Mouse (Mus musculus) adrenal gland, postnatal 25 days (tissue): ENCODE measurements around the gene 1700013G24Rik. TPM values are rescaled to one million over a fixed set of nuclear protein-coding genes. Genes with fewer than 3 reads are reported as not detected.

Experiments used
- DNase-seq: peaks from one replicate; pipeline ENCODE4 v3.0.0; 2021; ENCODE audit warnings: mixed read lengths
- total RNA-seq: library from RNA; stranded (reverse); gene quantifications from 2 replicates; pipeline ENCODE4 v1.2.3, GENCODE M21; 2021

1700013G24Rik gene
- total RNA-seq, 1 experiment from 2014 or later, result not detected

DNA sequence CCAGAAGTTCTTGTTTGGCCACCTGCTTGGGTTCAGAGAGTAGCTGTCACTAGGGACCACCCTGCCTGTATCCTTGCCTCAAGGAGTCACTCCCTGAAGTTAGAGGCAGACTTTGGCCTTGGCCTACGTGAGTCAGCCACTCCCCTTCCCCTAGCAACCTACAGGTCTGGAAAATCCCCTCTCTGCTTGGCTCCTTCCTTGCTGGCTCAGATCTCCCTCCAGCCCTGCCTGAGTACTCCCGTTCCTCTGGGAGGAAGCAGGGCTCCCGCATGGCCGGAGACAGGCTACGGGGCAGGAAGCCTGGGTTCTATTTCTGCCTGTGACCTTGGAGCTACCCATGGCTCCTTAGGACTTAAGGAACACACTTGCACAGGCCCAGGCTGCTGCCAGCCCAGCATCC lies 44.3 kb downstream of the 1700013G24Rik start:
- peak; percentile 51 for DNase-seq

DNA sequence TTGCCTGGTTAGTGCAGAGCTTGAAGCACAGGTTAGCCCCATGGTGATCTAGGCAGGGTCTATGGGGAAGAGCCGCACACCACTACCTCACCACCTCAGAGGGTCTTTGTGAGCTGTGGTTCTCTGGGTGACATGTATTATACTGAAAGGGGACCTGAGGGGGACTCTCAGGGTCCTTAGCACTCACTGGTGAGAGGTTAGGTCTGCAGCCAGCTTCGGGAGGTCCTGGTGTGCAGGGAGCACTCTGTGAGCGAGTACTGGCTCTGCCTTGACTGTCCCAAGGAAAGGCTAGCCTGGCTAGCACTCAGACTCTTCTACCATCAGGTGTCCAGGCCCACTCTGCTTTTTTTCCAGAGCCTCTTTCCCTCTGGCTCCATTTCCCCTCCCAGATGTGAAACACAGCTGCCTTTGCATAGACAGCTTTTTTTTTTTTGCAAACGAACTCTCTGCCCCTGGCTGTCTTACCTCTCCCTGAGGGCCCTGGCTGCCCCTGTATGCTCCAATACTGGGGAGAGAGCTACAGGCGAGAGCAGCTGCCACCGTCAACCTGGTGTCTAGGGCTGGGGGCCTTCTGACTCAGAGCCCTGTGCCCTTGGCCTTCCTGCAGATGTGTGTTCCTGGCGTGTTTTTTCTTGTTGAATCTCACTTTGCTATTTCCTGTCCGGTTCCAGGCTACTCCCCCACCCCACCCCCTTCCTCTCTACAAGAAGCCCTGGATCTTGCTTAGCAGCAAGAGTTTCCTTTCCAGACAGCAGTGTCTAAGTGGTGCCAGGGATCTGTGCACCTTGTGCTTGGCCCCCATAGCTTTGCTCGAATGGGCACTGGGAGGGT lies 45.0 kb downstream of the 1700013G24Rik start:
- peak; percentile 50 for DNase-seq

DNA sequence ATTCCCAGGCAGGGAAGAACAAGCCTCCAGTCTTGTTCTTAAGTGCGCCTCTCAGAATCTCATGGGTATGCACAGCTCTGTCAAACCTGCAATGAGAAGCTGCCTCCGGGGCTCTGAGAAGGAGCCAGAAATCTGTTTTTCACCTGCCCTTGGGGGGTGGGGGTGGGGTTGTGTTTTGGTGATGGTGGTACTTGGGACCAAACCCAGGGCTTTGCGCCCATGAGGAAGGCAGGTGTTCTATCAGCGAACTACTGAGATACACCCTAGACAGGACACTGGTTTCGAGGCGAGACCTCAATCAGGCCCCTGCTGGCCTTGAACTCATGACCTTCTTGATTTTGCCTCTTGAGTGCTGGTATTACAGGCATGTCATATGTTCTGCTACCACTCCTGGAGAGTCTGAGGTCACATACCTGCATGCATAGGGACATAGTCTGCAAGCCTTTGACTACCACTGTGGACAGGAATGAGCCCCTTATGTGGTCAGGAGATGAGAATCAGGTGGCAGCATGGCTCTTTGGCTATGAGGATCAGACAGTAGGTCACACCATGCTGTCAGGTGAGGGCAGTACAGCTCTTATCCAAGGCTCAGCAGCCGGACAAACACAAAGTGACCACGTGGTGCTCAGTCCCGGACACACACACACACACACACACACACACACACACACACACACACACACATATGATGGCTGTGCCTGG lies 45.9 kb downstream of the 1700013G24Rik start:
- DNase-seq, result no peak

DNA sequence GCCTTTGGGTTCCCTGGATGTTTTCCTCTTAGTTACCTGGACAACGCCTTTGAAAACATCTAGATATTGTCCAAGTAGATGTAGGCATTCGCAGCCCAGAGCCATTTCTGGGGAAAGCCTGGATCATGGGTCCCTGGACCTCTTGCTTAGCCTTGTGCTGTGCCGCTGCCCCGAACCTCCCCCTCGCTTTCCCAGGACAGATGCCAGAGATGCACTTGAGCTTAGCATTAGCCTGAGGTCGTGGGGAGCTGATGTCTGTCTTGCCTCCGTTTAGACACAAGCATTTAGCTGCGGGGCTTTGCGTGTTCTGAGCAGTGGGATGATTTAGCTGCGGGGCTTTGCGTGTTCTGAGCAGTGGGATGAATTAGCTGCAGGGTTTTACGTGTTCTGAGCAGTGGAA lies 47.1 kb downstream of the 1700013G24Rik start:
- no peak for DNase-seq

DNA sequence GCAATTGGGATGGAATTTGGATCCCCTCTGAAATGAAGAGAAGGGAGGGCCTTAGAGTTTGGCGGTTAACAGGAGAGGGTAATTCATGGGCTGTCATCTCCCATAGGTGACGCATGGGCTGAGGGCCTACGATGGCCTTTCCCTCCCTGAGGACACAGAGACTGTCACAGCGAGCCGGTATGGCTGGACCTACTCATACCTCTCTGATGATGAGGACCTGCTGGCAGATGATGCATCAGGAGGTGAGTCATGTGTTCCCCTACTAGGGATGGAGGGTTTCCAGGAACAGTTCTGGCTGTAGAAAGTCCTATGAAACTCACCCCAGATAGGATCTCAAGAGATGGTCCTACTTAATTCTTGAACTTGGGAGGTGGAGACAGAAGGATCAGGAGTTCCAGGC lies 47.9 kb downstream of the 1700013G24Rik start:
- peak; percentile 54 for DNase-seq

DNA sequence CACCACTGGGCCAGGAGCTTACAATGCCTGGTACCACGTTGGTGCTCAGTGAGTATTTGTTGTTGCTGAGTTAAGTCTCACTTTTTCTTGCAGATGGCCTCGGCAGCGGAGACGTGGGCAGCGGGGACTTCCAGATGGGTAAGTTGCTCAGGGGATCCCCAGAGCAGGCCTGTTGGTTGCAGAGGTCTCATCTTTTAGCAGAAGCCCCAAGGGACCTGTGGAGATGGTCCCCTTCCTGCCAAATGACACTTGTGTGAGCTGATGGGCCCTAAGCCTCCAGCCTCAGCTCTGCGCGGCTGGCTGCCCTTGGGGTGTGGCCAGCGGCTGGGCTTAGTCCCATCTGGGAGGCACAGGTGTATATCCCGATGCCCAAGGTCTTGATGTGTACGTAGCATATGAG lies 49.1 kb downstream of the 1700013G24Rik start:
- DNase-seq, result no peak

DNA sequence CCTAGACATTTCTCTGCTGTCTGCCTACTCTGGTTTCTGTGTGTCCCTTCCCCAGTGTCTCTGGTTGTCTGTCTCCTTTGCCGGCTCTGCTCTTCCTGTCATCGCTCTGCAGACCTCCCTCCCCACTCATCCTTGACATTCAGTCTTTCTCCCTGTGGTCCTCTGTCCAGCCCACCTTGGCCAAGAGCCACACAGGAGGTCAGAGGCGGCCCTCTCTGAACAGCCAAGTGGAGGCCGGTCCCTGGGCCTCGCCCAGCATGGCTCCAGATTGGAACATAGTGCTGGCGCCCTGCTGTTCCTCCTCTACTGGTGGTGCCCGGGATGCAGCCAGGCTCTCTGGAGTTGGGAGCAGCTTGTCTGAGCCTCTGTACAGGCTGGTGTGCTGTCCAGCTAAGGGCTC lies 49.7 kb downstream of the 1700013G24Rik start:
- peak; percentile 79 for DNase-seq

DNA sequence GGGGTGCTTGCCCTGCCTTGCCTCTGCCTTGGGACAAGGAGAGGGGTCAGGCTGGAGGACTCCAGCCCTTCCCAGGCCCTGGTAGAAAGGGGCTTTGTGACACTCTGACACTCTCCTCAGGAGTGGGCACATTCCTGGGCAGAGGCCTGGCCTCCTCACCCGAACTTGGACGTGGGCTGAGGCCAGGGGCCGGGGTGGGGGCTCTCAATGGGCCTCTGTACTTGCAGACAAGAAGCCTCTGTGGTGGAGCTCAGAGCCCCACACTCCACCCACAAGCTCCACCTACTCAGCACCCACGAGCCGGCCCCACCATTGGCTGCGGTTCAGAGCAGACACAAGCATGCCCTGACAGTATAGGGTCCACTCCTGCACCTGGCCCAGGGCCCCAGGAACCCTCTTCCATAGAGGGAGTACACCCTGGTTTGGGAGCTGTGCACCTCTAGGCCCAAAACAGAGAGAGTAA lies 50.5 kb downstream of the 1700013G24Rik start:
- DNase-seq, result no peak

Other genes with a start within 250 kb of the 1700013G24Rik start
- gene Wnt4, start 175.8 kb upstream of the 1700013G24Rik start, total RNA-seq, result 84.6 and 96.5 TPM in 2 replicates
- 429 and 434 TPM in 2 replicates for gene Cdc42, start 95.6 kb upstream of the 1700013G24Rik start, total RNA-seq
- not detected in 2 replicates for gene Cela3a, start 43.5 kb upstream of the 1700013G24Rik start, total RNA-seq
- gene Cela3b, start 22.7 kb upstream of the 1700013G24Rik start, total RNA-seq, result not detected in 2 replicates
- 177 and 197 TPM in 2 replicates for gene Hspg2, start 15.5 kb downstream of the 1700013G24Rik start, total RNA-seq
- not detected in 2 replicates for gene Ldlrad2, start 121.3 kb downstream of the 1700013G24Rik start, total RNA-seq
- gene Usp48, start 140.5 kb downstream of the 1700013G24Rik start, total RNA-seq, result 130 and 144 TPM in 2 replicates
- gene Rap1gap, start 211.4 kb downstream of the 1700013G24Rik start, total RNA-seq, result 97.3 and 130 TPM in 2 replicates